Mouse (Mus musculus) erythroblast, embryonic 14.5 days (primary cell): Measurements from ENCODE around the gene Mical1.

Experiments
- GATA1 ChIP-seq: IDR thresholded peaks from 2 replicates; pipeline ENCODE4 v1.6.1; 2012; ENCODE audit warnings: low read length, inconsistent platforms, mixed read lengths
- TAL1 ChIP-seq: IDR thresholded peaks from 3 replicates; pipeline ENCODE4 v1.6.1; 2012; ENCODE audit warnings: low read length, inconsistent platforms, mixed read lengths

GRCm38 (mm10) chr10:41450137-41450670 lies 25.9 kb upstream of the Mical1 start, which contains the start of gene Zbtb24:
- TF ChIP-seq TAL1, result no peak
- no peak for TF ChIP-seq GATA1
